Mouse (Mus musculus): ENCODE data around the gene Fdps. TPM values are rescaled to one million over a fixed set of nuclear protein-coding genes. Genes with fewer than 3 reads are reported as not detected.
A peak's percentile ranks its signal among the peaks of the same experiment; 100 is the strongest.
"Not testable (repeated sequence)": the region's sequence is repeated elsewhere in the genome, so short reads cannot be mapped to it uniquely, and the experiment has no call there.

Gene Fdps
- total RNA-seq, 4 experiments from 2014 or later, result 20.8 to 23.2 (median 22.3) TPM

DNA sequence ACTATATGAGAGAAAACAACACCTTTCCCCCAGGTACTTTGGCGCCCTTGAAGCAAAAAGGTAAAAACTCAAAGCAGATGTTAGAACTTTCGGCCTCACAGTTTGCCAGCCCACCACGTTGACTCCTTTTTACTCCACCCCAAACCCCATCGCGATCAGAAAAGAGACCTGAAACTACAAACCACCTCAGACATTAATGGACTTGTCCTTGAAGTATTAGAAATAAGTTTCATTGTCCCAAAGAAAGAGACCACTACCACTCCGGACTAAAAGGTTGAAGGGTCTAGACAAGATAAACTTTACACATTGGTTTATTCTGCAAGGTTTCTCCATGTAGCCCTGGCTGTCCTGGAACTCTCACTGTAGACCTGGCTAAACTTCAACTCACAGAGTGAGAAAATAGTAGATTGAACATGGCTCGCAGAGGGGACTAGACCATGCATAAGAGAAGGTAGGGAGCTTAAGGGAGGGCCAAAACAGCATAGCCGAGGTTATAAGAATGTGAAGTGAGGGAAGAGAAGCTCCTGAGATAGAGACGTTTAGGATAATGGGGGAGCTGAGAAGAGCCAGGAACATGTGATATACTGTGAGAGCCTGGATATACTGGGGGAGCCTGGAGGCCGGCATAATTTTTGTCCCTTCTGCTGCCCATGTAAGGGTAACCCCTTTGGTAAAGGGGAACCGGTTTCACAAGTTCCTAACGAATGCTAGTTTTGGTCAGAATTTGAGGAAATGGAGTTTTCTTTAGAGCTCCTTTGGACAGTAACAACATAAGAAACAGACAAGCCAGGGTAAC lies 934 bp upstream of the Fdps start:
- DNase-seq (ENCODE audit: low spot score), result no peak

DNA sequence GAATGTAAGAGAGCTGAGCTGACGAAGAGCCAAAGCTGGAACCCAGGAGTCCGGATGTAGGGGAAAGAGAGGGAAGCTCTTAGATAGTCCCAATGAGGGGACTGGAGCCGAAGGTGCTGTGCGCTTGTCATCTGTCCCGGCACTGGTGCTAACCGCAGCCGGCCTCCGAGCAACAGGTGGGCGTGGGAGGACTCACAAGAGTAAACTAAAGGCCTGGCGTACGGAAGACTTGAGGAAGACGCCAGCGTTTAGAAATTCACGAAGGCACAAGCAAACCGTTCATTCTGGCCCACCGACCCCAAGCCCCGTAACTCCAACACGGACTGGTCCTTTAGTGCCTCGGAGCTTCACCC lies 324 bp downstream of the Fdps start:
- no peak for DNase-seq (ENCODE audit: low spot score)

DNA sequence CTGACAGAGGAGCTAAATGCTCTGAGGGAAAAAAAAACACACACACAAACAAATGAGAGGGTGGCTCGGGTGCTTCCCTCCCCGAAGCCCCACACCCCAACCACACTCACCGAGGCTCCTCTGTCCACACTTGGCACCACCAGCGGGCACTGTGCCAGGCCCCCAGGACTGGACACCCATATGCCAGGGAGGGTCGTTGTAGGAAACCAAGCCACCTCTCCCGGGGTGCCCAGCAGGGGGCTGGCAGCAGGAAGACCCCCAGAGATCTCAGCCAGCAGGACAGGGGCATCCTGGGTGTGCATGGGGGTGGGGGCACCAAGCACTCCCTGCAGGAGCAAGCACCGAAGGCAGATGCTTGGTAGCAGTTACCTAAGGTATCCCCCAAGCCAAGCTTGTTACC lies 948 bp downstream of the Fdps start, which contains the start of gene Gm43738:
Gene Gm43738, minus strand, starts transcription at position 289 of the 400 bp plus-strand sequence.
- no peak for DNase-seq (ENCODE audit: low spot score)

DNA sequence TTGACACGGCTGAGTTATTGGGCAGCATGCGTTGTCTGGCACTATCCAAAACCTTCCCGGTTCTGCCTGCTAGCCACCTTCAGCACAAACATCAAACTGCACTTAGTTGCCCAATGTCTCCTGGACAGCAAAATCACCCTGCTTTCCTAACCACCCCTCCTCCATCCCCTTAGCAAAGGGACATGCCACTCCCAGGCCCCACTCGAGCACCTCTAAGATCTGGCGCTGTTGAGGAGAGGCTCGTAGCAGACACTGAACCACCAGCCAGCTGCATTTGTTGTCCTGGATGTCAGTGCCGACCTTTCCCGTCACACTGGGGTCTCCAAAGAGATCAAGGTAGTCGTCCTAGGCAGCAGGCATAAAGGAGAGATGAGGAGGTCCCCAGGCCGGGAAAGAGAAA lies 7.7 kb downstream of the Fdps start:
- DNase-seq (ENCODE audit: low spot score), result no peak

DNA sequence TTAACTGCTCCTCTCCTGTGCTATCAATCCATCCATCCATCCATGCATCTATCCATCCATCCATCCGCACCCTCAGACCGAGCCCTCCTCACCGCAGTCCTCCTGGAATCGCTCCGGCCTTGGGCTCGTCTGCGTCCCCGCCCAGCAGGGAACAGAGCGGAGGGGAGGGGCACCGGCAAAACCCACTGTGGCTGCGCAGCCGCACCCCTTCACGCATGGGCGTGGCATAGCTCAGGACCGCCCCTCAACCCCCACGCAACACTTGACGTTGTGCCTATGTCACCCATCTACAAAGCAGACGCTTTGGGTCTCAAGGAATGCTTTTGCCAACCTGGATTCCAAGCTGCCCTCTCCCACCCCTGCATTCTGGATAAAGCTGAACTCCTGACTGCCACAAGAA lies 8.6 kb downstream of the Fdps start, which contains the start of gene Rusc1:
Gene Rusc1, minus strand, starts transcription at position 137 of the 400 bp plus-strand sequence.
- DNase-seq (ENCODE audit: low spot score), result peak; percentile 78

DNA sequence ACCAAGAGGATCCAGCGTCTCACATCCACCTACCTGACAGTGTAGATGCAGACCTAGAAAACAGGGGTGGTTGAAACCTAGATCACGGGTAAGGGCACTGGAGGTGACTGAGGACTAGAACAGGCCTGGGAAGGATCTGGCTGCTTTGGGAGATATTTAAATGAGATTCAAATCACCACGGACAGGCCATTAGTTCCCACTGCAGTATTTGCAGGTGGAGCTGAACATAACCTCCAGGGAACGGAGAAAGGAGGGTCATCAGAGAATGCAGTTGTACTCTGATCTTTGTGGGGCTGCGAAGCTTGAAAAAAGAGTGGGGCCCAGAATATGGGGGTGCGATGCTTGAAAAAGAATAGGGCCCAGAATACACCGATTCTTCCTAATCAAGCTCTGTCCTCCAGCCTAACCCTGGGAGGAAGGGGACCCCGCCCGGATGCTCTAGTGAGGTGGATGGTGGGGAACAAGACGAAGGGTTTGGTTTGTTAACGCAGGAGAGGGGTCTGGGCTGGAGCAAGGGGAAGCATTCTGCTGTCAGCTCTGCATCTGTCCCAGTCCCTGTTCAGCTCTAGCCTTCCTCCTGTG lies 9.2 kb downstream of the Fdps start:
- DNase-seq (ENCODE audit: low spot score), result no peak

DNA sequence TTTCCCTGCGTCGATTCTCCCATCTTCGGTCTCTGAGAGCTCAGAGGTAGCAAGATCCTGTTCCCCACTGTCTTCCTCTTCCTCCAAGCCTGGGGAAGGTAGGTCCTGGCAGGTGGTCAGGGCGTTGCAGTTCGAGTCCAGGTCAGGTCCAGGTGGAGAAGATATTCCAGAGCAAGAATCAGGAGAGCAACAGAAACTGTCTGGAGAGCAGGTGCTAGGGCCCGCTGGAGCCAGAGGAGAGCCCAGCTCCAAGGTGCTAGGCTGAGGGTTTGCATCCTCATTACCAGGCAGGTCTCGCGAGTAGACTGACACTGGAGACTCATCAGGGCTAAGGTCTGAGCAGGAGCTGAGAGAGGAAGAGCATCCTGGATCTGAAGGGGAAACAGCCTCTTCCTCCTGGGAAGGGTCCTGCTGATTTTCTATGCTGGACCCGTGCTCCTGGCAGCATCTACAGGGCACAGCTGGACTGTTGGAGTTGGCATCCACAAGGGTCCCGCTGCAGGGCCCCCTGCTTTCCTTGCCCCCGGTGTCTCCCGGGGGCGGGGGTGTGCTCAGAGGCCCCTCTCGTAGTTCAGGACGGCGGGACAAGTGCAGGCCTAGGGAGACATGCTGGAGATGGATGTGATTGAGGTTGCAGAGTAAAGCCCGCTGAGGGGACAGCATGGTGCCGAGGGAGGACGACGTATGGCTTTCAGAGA lies 9.8 kb downstream of the Fdps start:
- DNase-seq (ENCODE audit: low spot score), result no peak

DNA sequence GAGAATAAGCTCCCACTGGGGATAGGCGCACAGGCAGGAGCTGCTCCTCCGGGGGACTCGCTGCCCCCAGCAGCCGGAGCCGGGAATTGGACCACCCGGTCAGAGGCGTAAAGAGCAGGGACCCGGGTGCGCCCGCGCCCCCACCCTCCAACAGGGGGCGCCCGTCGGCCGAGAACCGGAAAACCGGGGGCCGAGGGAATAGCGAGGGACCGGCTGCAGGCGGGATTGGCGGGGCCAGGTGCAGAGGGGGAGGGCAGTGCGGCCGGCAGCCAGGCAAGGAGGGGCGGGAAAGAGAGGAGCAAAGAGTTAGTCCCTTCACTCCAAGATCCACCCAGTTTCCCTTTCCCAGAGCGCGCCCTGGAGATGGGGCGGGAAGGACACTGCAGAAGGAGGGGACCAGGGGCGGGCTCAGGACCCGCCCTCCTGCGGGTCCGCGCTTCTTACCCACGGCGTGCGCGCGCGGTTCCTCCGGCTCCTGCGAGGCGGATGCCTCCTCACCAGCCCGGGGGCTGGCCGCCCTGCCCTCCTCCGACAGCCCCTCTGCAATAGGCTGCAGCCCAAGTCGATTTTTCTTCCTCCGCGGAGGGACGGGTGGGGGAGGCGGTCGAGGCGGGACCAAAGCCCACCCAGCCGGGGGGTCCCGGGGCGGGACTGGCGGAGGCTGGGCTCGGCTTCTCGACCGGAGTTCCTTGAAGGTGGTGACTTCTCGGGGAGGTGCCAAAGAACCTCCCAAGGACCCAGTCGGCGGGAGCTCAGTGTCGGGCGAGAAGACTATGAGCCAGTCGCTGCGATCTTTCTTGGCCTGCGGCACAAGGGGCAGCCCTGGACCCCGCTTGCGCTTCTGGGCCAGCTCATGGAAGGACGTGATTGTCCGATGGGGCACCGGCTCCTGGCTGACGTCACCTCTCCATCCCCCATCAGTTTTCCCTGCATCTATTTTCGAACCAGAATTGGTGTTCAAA lies 10.8 kb downstream of the Fdps start:
- peak; percentile 81 for DNase-seq (ENCODE audit: low spot score)

DNA sequence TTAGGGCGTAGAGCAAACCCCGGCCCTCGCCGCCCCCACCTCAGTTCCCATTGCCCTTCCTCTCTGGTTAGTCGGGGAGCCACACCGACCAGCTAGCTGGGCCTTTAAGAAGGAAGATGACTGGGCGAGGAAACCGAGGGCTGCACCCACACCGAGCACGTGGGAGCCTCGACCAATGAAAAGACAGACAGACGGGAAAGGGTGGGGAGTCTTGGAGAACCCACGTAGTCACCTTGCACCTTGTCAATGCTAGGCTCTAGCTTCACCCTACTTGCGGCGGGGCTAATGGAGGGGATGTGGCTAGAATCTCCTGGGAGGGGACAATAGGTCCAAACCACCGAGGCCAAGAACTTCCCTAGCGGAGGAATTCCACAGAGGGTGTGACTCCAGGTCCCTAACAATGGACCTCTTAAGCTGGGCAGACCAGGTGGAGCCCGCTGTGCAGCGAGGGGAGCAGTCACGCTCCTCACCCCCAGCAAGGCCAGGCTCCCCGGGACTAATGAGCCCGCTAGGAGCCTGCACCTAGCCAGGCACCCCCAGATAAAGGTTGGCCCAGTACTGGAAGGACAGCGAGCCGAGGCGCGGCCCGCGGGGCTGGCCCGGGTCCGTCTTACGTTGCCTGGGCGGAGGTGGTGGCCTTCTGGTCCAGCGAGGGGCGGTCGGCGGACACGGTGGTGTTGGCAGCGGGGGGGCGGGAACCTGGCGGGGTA lies 11.7 kb downstream of the Fdps start:
- peak; percentile 94 for DNase-seq (ENCODE audit: low spot score)

DNA sequence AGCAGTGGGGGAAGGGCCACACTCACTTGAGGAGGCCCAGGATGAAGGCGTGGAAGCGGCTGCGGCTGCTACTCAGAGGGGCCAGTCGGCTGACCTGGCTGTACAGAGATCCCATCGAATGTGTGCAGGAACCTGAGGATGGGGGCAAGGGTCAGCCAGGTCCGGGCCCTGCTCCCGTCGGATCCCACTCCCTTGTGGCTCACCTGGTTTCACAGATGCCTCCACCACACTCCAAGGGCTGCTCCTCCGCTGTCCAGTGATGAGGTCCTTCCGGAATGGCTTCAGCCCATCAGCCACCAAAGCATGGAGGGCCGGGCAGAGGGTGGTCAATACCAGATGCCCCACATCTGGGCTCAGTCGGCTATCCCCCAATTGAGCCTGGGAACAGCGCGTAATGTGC lies 12.8 kb downstream of the Fdps start:
- DNase-seq (ENCODE audit: low spot score), result no peak

DNA sequence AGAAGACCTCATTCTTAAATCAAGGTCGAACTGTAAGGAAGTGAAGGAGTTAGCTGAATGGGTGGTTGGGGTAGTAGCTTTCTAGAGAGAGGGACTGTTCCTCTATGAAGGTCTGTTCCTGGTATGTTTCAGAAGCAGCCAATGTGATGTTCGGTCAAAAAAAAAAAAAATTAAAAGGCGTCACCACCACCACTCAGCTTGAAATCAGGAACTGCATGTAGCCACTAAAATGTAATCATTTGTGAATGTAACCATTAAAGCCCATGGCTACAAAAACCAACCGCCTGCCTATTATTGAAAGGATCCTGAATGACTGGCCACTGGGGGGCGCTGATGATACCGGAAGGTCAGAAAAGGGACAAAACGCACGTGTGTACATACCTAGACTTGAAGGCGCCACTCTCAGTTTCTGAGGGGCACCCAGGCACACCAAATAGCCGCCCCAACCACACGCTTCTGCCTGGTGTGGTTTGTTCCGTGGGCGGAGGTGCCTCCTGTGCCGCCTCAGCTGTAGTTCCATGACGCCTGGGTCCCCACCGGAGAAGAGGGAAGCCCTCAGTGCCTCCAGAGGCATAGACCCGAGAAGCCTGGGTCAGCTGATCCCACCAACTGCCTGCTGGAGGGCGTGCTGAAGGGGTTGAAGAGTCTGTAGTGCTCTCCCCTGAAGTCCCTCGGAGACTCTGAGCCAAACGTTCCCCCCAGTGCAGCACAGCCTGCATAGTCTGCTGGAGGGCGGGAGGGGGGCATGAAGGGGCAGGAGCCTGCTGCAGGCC lies 14.2 kb downstream of the Fdps start:
- DNase-seq (ENCODE audit: low spot score), result peak; percentile 68

DNA sequence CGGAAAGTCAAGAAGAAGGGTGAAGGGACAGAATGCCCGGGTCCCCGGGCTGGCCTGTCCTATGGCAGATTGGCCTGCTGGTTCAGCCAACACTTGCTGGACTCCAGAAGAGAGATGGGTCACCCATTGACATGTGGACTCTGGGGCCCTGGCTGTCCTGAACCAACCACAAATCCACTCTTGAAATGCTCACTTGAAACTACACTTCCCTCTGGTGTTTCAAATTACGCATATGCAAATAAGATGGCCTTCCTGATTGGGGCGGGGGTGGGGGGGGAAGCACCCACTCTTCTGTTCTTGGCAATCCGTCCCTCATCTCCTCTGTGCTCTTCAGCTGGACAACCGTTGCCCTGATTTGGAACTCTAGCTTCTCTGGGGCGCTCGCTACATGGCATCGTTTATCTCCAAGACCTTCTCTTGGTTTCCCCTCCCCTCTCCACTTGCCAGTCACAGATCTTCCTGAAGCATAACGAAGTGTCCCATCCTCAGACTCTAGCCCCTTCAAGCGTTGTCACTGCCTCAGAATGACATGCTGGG lies 17.0 kb downstream of the Fdps start:
- no peak for DNase-seq (ENCODE audit: low spot score)

DNA sequence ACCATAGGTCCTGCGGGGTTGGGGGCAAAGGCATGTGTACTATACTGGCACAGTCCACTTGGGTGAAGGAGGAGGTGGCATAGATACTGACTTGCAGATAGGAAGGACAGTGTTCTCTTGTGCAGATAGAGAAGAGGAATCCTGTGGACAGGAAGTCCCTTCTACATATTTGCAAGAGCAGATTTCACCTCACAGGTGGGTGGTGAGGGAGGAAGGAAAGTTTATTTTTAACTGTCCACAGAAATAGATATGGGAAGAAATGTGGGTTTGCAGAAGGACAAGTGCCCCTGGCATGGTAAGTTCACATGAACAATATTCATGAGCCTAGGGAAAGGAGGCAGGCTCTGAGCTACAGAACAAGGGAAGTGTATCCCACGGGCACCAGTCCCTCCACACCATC lies 17.6 kb downstream of the Fdps start:
- DNase-seq (ENCODE audit: low spot score), result no peak

DNA sequence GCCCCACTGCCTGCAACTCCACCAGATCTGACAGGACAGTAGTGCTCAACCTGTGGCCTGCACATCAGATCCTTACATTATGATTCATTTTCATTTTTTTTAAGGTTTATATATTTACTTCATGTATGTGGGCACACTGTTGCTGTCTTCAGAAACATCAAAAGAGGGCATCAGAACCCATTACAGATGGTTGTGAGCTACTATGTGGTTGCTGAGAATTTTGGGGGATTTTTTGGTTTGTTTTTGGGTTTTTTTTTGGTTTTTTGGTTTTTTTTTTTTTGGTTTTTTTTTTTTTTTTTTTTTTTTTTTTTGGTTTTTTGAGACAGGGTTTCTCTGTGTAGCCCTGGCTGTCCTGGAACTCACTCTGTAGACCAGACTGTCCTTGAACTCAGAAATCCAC lies 19.5 kb downstream of the Fdps start:
- DNase-seq (ENCODE audit: low spot score), result not testable (repeated sequence)

DNA sequence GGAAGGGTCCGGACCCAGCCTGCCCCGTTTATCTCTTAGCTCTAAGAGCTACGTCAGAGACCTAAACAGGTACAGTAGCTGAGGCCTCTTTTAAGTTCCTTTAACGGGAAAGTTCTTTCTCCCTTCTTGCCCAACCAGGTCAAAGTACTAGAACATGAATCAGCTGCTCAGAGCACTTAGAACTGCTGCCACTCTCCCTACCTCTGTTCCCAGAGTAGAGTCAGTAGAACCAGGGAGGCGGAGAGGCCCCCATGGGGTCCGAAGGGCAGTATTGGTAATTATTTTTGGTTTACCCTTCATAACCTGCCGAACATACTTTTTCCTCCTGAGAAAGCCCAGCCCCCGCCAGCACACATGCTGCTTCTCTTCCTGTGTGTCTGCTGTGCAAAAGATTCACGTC lies 24.4 kb downstream of the Fdps start:
- DNase-seq (ENCODE audit: low spot score), result no peak

DNA sequence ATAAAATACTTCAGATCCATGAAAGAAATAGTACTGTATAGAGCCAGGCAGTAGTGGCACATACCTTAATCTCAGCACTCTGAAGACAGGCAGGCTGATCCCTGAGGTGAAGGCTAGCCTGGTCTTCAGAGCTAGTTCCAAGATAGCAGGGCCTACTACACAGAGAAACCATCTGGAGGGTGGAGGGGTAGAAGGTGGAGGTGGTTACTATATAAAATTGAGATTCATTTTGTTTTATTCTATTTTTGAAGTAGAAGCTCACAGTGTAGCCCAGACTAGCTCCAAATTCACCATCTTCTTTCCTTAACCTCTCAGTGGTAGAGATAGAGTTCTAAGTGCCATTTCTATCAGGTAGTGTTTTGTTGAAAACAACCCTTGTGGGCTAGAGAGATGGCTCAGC lies 34.5 kb downstream of the Fdps start:
- DNase-seq (ENCODE audit: low spot score), result no peak

DNA sequence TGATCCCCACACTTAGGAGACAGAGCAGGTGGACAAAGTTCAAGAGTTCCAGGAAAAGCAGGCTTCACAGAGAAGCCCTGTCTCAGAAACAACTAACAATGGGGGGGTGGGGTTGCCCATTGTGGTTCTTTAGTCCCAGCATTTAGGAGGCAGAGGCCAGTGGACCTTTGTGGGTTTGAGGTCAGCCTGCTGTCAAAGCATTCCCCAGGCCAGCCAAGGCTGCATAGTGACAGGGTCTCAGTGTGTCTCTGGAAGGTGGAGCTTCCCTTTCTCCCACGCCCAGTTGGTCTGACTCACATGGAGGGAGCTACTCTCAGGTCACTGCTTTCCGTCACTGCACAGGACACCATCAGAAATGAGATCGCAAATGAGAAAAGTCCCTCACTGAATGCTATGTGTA lies 40.1 kb downstream of the Fdps start:
- DNase-seq (ENCODE audit: low spot score), result no peak

DNA sequence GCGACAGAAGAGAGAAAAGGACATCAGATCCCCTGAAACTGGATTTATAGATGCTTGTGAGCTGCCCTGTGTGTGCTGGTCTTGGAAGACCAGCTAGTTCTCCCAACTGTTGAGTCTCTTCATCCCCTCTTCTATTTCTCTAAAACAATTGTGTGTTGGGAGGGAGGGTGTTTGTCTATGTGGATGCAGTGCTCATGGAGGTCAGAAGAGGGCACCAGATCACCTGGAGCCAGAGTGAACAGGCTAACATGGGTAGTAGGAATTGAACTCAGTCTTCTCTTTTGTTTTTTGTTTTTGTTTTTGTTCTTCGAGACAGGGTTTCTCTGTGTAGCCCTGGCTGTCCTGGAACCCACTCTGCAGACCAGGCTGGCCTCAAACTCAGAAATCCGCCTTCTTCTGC lies 43.0 kb downstream of the Fdps start:
- DNase-seq (ENCODE audit: low spot score), result peak; percentile 8

DNA sequence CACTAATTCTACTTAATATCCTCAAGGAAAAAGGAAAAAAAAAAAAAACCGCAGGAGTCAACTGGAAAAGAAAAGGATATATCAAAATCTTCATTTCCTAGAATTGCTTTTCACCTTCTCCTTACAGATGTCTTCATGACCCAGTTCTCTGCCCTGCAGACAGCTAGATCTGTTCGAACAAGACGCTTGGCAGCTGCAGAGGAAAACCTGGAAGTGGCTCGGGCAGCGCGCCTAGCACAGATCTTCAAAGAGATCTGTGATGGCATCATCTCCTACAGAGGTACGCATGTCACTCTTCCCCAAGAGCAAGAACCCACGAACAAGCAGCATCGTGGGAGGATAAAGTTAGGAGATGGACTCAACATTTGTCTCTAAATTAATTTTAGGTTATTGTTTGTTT lies 43.4 kb downstream of the Fdps start:
- no peak for DNase-seq (ENCODE audit: low spot score)
